Mouse (Mus musculus) frontal cortex, adult (tissue): Measurements from ENCODE around the gene Gm13178.

Source experiments
- ATAC-seq: cut with Nextera tagmentation; 2 replicates; pipeline ENCODE4 v1.9.2; 2017; ENCODE audit warnings: mild to moderate bottlenecking, moderate library complexity, mixed read lengths; ENCODE audit not compliant: low TSS enrichment

Gene Gm13178

GRCm38 (mm10) chr4:144721304-144721703 is at the start of gene Gm13178:
Gene Gm13178, minus strand, starts transcription at chr4:144721404.
- ATAC-seq, result no peak

GRCm38 (mm10) chr4:144765722-144766121 is 44.5 kb upstream of the Gm13178 start:
- peak; percentile 65; the same call in 1 of the 2 replicates for ATAC-seq

- ATAC-seq, result no peak
Measured at GRCm38 (mm10) chr4:144749139-144749538, 27.9 kb upstream of the Gm13178 start.

GRCm38 (mm10) chr4:144719691-144720090 is 1.5 kb downstream of the Gm13178 start:
- no peak for ATAC-seq

- ATAC-seq, result no peak
Measured at GRCm38 (mm10) chr4:144718288-144718687, 2.9 kb downstream of the Gm13178 start.

- ATAC-seq, result no peak
Measured at GRCm38 (mm10) chr4:144686268-144686667, 34.9 kb downstream of the Gm13178 start, which contains the start of gene Gm436. Gene Gm436, minus strand, starts transcription at chr4:144686368.
